Mouse (Mus musculus) limb, embryonic 11.5 days (tissue): Measurements from ENCODE around the gene Rpap3. TPM values are rescaled to one million over a fixed set of nuclear protein-coding genes. Genes with fewer than 3 reads are reported as not detected.

ENCODE experiments used
- ATAC-seq: fragments of 200-750 bp; cut with Nextera tagmentation; 2 replicates; pipeline ENCODE4 v1.8.0; 2017; ENCODE audit warnings: low read depth; ENCODE audit not compliant: insufficient number of reproducible peaks, low FRiP score, low TSS enrichment
- DNase-seq: peaks from one replicate; pipeline ENCODE4 v3.0.0-alpha.2; 2015; ENCODE audit warnings: low spot score
- H3K27ac ChIP-seq: fragments of 300-500 bp; sonication (generic); replicated peaks from 2 replicates; pipeline ENCODE4 v1.5.1; 2014; ENCODE audit warnings: low read depth, mild to moderate bottlenecking, low read length
- H3K27me3 ChIP-seq: fragments of 300-500 bp; sonication (generic); 2 replicates; pipeline ENCODE4 v1.6.1; 2014; ENCODE audit warnings: mild to moderate bottlenecking, low read length, mixed read lengths; ENCODE audit not compliant: control insufficient read depth, insufficient read depth
- H3K36me3 ChIP-seq: fragments of 300-500 bp; sonication (generic); 2 replicates; pipeline ENCODE4 v1.6.1; 2014; ENCODE audit warnings: mild to moderate bottlenecking, low read length, moderate library complexity, mixed read lengths; ENCODE audit not compliant: control insufficient read depth, insufficient read depth
- H3K4me1 ChIP-seq: fragments of 300-500 bp; sonication (generic); 2 replicates; pipeline ENCODE4 v1.6.1; 2014; ENCODE audit warnings: low read length, mixed read lengths; ENCODE audit not compliant: control insufficient read depth, insufficient read depth
- H3K4me2 ChIP-seq: fragments of 300-500 bp; sonication (generic); 2 replicates; pipeline ENCODE4 v1.6.1; 2014; ENCODE audit warnings: low read depth, mild to moderate bottlenecking, moderate library complexity; ENCODE audit not compliant: severe bottlenecking
- H3K4me3 ChIP-seq: fragments of 300-500 bp; sonication (generic); 2 replicates; pipeline ENCODE4 v1.5.1; 2014; ENCODE audit warnings: low read depth, low read length
- H3K9ac ChIP-seq: fragments of 300-500 bp; sonication (generic); 2 replicates; pipeline ENCODE4 v1.6.1; 2014; ENCODE audit warnings: mild to moderate bottlenecking, low read length
- H3K9me3 ChIP-seq: fragments of 300-500 bp; sonication (generic); 2 replicates; pipeline ENCODE4 v1.6.1; 2016; ENCODE audit warnings: low read length; ENCODE audit not compliant: control insufficient read depth
- WGBS: fragments of 180-500 bp; shearing (Covaris S2); extraction: QIAGEN DNeasy Blood & Tissue Kit; methylation state at CpG from one replicate; pipeline ENCODE4 v1.1.7; 2014; 5-methylcytosine and 5-hydroxymethylcytosine counted together
- polyA plus RNA-seq: library from polyadenylated mRNA; unstranded; fragments of >200 nt; fragmentation: Nextera tagmentation; extraction: Ambion mirVana; gene quantifications from 2 replicates; pipeline ENCODE4 v1.2.1, GENCODE M21; 2014

Rpap3 gene
- polyA plus RNA-seq, 1 experiment from 2014 or later, result 50.0 TPM

- no peak overlapping the region for H3K9ac ChIP-seq
- no peak overlapping the region for H3K27ac ChIP-seq
- H3K4me1 ChIP-seq, result peaks cover 6% of the 10 kb centered on the region
- no peak for DNase-seq
- H3K4me3 ChIP-seq, result no peak overlapping the region
- no peak for ATAC-seq
- H3K36me3 ChIP-seq, result peaks cover 2% of the 10 kb centered on the region; the same call in 1 of the 2 replicates
- no peaks in the 10 kb centered on the region for H3K27me3 ChIP-seq
- no peaks in the 10 kb centered on the region for H3K9me3 ChIP-seq
- H3K4me2 ChIP-seq, result no peak overlapping the region
- 90% methylated on average over 4 of the region's 4 CpGs for WGBS
Observed at GRCm38 (mm10) chr15:97748964-97749363, 43.3 kb upstream of the Rpap3 start.

GRCm38 (mm10) chr15:97748309-97748708 is 42.7 kb upstream of the Rpap3 start:
- H3K27ac ChIP-seq, result no peak overlapping the region
- 53% methylated on average over 10 of the region's 10 CpGs for WGBS
- H3K4me1 ChIP-seq, result peaks cover 6% of the 10 kb centered on the region
- H3K9ac ChIP-seq, result no peak overlapping the region
- H3K4me3 ChIP-seq, result no peak overlapping the region
- DNase-seq, result no peak
- H3K4me2 ChIP-seq, result no peak overlapping the region
- no peak for ATAC-seq
- no peaks in the 10 kb centered on the region for H3K27me3 ChIP-seq
- H3K9me3 ChIP-seq, result no peaks in the 10 kb centered on the region
- H3K36me3 ChIP-seq, result peaks cover 2% of the 10 kb centered on the region; the same call in 1 of the 2 replicates

- ATAC-seq, result no peak
Observed at GRCm38 (mm10) chr15:97747486-97747885, 41.9 kb upstream of the Rpap3 start.

GRCm38 (mm10) chr15:97746748-97747147 is 41.1 kb upstream of the Rpap3 start:
- no peaks in the 10 kb centered on the region for H3K27me3 ChIP-seq

More at GRCm38 (mm10) chr15:97747486-97747885, 41.9 kb upstream of the Rpap3 start:
- no peak for DNase-seq
- Histone ChIP-seq H3K27me3 (no peaks in the 10 kb centered on the region), H3K9ac (no peak overlapping the region), H3K4me3 (no peak overlapping the region), H3K27ac (no peak overlapping the region), H3K36me3 (peaks cover 2% of the 10 kb centered on the region; the same call in 1 of the 2 replicates), H3K4me2 (no peak overlapping the region), H3K9me3 (no peaks in the 10 kb centered on the region), H3K4me1 (peaks cover 6% of the 10 kb centered on the region)
- WGBS, result 90% methylated on average over 4 of the region's 4 CpGs

GRCm38 (mm10) chr15:97746278-97746677 is 40.7 kb upstream of the Rpap3 start:
- no peak for DNase-seq
- H3K4me2 ChIP-seq, result no peak overlapping the region
- H3K27ac ChIP-seq, result no peak overlapping the region
- ATAC-seq, result no peak
- H3K27me3 ChIP-seq, result no peaks in the 10 kb centered on the region
- WGBS, result 91% methylated on average over 10 of the region's 10 CpGs
- H3K9me3 ChIP-seq, result no peaks in the 10 kb centered on the region
- H3K4me1 ChIP-seq, result peaks cover 6% of the 10 kb centered on the region
- H3K36me3 ChIP-seq, result peaks cover 2% of the 10 kb centered on the region; the same call in 1 of the 2 replicates
- H3K9ac ChIP-seq, result no peak overlapping the region
- H3K4me3 ChIP-seq, result no peak overlapping the region

More at GRCm38 (mm10) chr15:97746748-97747147, 41.1 kb upstream of the Rpap3 start:
- H3K4me2 ChIP-seq, result no peak overlapping the region
- no peak for DNase-seq
- no peak overlapping the region for H3K9ac ChIP-seq
- H3K36me3 ChIP-seq, result peaks cover 2% of the 10 kb centered on the region; the same call in 1 of the 2 replicates
- WGBS, result 94% methylated on average over 24 of the region's 24 CpGs
- H3K4me1 ChIP-seq, result peaks cover 6% of the 10 kb centered on the region
- H3K4me3 ChIP-seq, result no peak overlapping the region
- no peak overlapping the region for H3K27ac ChIP-seq
- no peak for ATAC-seq
- H3K9me3 ChIP-seq, result no peaks in the 10 kb centered on the region

- peak; percentile 15; the same call in 1 of the 2 replicates for ATAC-seq
- 76% methylated on average over 10 of the region's 10 CpGs for whole genome bisulfite sequencing
Observed at GRCm38 (mm10) chr15:97745331-97745730, 39.7 kb upstream of the Rpap3 start.

GRCm38 (mm10) chr15:97744930-97745329 is 39.3 kb upstream of the Rpap3 start:
- ATAC-seq (no peak), DNase-seq (no peak)
- Histone ChIP-seq H3K27me3 (no peaks in the 10 kb centered on the region), H3K4me3 (no peak overlapping the region), H3K9ac (no peak overlapping the region), H3K4me2 (no peak overlapping the region), H3K27ac (no peak overlapping the region), H3K9me3 (no peaks in the 10 kb centered on the region), H3K36me3 (peaks cover 2% of the 10 kb centered on the region; the same call in 1 of the 2 replicates), H3K4me1 (no peaks in the 10 kb centered on the region; the same call in 1 of the 2 replicates)
- 86% methylated on average over 10 of the region's 10 CpGs for WGBS

More at GRCm38 (mm10) chr15:97745331-97745730, 39.7 kb upstream of the Rpap3 start:
- H3K4me3 ChIP-seq, result no peak overlapping the region
- no peak overlapping the region for H3K4me2 ChIP-seq
- H3K4me1 ChIP-seq, result peaks cover 2% of the 10 kb centered on the region
- H3K9ac ChIP-seq, result no peak overlapping the region
- no peak overlapping the region for H3K27ac ChIP-seq
- no peak for DNase-seq
- H3K9me3 ChIP-seq, result no peaks in the 10 kb centered on the region
- H3K36me3 ChIP-seq, result peaks cover 2% of the 10 kb centered on the region; the same call in 1 of the 2 replicates
- no peaks in the 10 kb centered on the region for H3K27me3 ChIP-seq

- DNase-seq, result no peak
- Histone ChIP-seq H3K9me3 (no peaks in the 10 kb centered on the region), H3K4me1 (no peaks in the 10 kb centered on the region; the same call in 1 of the 2 replicates), H3K9ac (no peak overlapping the region), H3K27me3 (no peaks in the 10 kb centered on the region), H3K36me3 (peaks cover 2% of the 10 kb centered on the region; the same call in 1 of the 2 replicates), H3K4me3 (no peak overlapping the region), H3K27ac (no peak overlapping the region), H3K4me2 (no peak overlapping the region)
- ATAC-seq, result no peak
- WGBS, result 69% methylated on average over 12 of the region's 12 CpGs
Observed at GRCm38 (mm10) chr15:97743961-97744525, 38.4 kb upstream of the Rpap3 start.
